Mouse (Mus musculus) CD4-positive, CD25-positive, alpha-beta regulatory T cell, adult 4 months (primary cell): Measurements from ENCODE around the gene D430042O09Rik. TPM values are rescaled to one million over a fixed set of nuclear protein-coding genes. Genes with fewer than 3 reads are reported as not detected.

Source experiments
- ATAC-seq: one replicate; pipeline ENCODE4 v1.8.0; 2017
- polyA plus RNA-seq, 2 experiments: library from polyadenylated mRNA; unstranded; fragments of 100-300 nt; shearing (Covaris generic); gene quantifications; one replicate each; pipeline ENCODE4 v1.2.1; 2017

D430042O09Rik gene
- polyA plus RNA-seq, 2 experiments from 2014 or later = 4.0 to 4.1 TPM

DNA sequence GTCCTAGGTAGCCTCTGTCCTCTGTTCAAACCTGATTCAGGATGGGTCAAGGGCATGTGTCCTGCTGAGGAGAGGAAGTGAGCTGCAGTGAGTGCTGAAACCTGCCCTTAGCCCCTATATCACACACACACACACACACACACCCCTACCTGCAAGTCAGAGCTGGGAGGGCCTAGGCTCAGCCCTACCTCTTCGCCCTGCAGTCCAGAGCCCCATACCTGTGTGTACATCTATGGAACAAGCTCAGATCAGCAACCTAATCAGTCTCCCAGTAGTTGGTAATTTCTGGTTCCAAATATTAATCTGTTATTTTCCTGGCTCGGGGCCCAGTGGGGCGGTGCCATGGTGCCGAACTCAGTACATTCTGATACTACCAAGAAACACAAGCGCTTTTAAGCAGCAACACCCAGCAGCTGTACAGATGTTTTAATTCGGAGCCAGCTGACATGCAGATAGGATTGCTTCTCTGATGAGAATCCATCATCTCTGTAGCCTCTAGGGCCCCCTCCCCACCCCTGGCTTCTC is 166.3 kb downstream of the D430042O09Rik start:
- ATAC-seq = no peak

DNA sequence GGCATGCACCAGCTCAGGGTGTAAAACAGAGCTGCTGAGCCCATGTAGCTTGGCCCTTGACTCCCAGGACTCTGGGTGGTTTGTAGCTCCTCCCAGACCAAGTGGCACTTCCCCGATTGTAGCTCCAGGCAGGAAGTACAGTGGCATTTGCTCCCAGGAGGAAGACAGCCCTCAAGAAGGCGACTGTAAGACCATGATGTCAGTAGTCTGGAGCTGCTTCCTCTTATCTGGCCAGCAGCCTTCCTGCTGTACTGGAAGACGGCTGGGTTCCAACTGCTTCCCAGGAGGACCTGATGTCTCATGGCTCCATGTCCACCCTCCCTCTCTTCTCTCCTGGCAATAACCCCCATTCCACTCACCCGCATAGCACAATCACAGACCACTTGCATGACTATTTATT is 170.4 kb downstream of the D430042O09Rik start:
- no peak for ATAC-seq

DNA sequence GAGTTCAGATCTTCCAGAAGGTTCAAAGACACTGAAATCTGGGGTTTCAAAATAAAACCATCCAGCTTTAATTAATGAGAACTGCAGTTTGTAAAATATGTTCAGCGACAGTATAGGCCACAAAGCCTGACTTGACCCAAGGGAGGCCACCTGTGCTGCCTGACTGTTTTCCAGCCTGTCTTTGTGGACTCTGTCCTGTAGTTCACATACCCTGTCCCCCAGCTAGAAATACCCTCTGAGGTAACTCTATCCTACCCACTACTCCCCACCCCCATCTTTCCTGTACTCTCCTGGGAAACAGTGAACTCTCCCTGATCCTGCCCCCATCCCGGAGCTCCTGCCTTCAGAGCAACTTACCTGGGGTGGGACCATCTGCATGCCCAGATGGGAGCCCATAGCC is 175.5 kb downstream of the D430042O09Rik start:
- ATAC-seq = no peak

DNA sequence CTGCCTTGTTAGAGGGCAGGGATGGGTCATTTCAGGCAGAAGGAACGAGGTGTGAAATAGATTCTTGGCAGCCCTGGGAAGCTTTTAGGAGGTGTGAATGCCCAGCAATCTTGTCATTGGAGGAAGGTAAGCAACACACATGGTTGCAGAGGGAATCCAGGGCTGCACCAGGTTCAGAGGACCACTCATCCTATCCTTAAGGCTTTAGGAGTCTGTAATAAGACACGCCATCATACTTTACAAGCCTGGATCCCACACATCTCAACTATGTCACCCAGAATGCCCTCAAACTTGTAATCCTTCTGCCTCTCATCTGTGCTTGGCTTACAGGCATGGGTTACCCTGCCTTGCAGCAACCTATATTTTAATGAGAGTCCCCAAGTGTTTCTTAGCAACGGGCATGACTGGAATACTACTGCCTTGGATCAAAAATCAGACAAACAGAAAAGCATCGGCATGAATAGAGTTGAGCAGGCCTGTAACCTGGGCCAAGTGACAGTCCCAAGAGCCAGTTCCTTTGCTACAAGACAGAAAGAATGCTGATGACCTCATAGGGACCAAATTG is 178.5 kb downstream of the D430042O09Rik start:
- ATAC-seq = no peak

DNA sequence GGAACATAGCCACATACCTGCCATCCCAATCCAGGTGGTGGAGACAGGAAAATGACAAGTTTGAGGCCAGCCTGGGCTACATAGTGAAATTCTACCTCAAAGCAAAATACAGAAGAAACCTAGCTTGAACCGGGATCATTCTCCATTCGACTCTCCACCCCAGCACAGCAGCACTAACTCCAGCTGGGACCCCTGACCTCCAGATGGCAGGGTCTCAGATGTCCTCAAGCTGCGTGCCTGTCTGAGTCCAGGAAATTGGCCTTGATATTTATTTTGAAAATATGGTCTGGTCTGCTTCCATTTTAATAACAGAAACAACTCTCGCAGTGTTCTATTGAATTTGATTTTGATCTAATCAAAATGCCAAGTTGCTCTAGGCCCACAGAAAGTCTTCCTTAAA is 179.4 kb downstream of the D430042O09Rik start:
- ATAC-seq = no peak

DNA sequence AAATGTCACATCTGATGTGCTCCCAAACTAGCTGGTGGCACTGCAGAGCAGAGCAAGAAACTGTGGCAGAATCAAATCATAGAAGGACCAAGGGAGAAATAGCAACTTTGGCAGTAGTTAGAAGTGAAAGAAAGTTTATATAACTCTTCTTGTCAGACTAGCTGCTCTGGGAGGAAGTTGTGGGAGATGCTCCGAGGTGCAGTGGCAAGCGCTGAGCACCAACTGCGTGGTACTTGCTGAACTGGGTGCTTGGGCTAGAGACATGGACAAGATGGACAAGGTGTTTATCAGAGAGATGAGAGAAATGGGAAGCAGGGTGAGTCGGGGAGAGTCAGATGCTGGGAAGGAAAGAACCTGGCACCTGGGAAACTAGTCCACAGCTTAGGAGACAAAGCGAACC is 180.1 kb downstream of the D430042O09Rik start:
- no peak for ATAC-seq

DNA sequence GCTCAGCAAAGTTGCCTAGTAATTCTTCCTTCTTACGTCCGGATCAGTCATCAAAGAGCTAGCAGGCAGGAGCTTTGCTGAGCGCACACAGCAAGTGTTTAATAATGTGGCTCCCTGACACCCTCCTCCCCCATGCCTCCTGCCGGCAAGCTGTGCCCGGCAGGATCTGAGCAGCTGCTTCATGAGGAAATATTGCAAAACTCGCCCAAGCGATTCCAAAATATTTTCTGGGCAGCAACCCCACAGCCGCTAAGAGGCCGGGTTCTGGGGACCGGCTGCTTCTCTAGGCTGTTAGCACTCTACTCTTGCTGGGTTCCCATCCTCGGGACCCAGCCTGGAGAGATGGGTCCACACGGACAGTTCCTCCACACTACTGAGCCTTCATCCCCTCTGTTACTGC is 180.7 kb downstream of the D430042O09Rik start:
- no peak for ATAC-seq

DNA sequence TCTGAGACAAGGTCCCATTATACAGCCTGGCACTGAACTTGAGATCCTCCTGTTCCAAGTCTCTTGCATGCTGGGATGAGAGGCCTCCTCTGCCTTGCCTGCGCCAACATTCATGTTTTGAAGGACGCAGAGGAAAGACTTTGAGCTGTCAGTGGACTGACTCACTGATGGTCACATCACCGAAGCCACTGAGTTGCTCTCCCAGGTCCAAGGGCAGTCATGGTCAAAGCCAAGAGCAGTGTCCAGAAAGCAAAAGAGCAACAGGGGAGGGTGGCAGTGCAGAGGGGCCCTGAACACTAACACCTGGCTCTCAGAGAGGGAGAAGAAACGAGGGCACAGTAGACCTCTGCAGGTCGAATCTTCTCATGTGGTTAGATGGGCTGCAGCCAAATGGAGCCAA is 185.9 kb downstream of the D430042O09Rik start:
- ATAC-seq = no peak

DNA sequence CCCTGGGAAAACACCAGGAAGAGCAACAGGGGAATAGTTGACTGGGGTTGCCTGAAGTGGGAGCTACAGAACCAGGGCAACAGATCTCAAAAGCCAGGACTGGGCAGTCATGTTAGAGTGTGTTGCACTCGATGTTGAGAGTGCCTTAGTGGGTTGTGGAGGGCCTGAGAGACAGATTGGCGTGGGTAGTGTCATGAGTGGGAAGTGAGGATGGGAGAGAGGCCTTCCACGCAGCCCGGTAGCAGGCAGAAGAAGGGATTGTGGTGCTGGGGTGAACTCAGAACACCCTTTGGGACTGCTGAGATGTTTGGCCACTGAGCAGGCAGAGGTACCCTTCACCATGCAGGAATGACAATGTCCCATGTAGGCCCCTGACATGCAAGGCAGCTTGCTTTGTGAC is 189.4 kb downstream of the D430042O09Rik start:
- no peak for ATAC-seq

DNA sequence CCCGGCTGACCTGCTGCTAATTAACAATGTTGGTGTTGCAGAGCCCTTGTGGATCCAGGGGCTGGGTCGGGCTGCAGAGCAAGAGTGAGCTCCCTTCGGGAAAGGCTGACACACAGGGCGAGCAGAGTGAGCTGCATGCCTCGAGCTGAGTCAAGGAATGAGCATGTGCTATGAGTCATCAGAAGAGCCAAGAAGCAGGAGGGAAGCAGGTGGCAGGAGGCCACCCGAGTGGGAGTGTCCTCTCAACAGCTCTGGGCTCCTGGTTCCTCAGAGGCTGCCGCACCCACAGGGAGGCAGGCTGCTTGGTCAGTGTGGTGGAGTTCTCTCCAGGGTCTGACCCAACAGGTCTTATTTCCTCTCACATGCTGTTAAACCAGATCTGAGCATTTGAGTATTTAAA is 191.3 kb downstream of the D430042O09Rik start:
- no peak for ATAC-seq

DNA sequence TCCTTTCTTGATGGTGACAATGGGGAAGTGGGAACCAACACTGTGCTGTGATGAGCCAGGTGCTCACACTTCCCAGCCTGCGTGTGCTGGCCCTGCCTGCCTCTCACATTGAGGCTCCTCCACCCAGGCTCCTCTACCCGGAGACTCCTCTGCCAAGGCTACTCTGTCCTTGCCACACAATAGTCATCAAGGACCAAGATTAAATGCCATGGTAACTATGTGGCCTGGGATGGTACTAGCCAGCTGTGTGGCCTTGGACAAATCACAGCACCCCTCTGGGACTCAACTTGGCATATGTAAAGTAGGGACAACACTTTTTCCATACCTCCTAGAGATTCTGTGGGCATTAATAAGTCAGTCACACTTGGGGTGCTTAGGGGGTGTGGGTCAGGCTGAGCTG is 192.2 kb downstream of the D430042O09Rik start:
- ATAC-seq = no peak

DNA sequence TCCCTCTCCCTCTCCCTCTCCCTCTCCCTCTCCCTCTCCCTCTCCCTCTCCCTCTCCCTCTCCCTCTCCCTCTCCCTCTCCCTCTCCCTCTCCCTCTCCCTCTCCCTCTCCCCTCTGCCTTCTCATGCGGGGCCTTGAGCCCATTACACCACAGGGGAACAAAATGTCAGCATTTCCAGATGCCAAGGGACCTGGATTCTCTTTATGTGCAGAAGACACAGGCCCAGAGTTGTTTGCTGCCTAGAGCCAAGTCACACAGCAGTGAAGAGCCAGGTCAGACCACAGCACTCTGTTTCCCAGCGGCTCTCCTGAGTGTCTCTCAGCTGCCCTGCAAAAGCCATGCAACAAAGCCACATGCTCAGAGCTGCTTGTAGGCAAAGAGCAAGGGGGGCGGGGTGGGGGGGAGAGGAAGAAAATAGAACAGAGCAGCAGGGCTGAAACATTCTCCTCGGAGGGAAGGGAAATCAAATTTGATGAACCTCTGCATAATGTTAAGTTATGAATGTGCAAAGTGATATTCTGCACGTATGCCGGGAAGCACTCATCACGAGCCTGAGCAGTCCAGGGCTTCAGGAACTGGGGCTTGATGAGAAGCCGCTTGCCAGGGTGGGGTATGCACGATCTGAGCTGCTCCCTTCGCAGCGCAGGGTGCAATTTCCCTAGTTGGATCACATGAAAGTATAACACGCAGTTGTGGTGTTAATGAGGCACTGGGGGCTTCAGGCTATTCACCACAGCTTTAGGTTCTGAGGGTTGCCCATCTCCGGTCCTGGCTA is 192.9 kb downstream of the D430042O09Rik start:
- no peak for ATAC-seq

DNA sequence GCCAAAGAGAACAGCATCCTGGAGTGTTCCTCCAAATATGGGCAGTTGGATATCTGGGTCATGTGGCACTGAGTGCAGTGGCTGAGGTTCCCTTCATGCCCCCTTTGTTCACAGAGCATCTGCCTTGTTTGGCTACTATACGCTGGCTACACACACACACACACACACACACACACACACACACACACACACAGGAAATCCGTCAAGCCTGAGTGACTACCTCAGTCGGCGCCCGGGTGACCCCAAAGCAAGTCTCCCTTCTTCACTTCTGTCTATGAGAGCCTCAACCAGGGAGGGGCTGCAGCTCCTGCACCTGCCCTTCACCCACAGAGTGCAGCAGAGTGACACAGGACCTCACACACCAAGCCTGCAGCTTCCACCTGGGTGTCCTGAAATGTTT is 213.1 kb downstream of the D430042O09Rik start:
- ATAC-seq = no peak

DNA sequence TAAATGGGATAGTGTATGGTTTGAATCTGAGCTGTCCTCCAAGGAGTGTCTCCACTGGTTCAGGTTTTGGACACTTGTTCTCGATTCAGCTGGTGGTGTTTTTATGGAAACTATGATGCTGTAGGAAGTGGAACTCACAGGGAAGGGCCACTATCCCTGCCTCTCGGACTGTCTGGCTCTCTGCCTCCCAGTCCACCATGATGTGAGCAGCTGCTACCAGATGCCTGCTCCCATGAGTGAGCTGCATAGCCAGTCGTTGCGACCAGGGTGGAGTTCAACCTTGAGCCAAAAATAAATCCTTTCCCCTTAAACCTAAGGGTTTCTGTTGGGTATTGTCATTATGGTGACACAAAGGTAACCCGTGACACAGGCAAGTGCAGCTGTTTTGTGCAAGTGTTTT is 216.4 kb downstream of the D430042O09Rik start:
- ATAC-seq = no peak

Other genes starting within 250 kb of the D430042O09Rik start
- gene Nsmce1, start 216.3 kb upstream of the D430042O09Rik start, polyA plus RNA-seq = 100 to 1,000 TPM; 116 to 118 TPM
- gene Il4ra, start 155.8 kb upstream of the D430042O09Rik start, polyA plus RNA-seq = 100 to 1,000 TPM; 102 to 165 TPM
- 100 to 1,000 TPM in 1 of 2 experiments, 10 to 100 TPM in 1; 99.5 to 157 TPM for gene Il21r, start 104.5 kb upstream of the D430042O09Rik start, polyA plus RNA-seq
- 10 to 100 TPM; 16.1 to 29.4 TPM for gene Gtf3c1, start 108 bp upstream of the D430042O09Rik start, polyA plus RNA-seq